Mouse (Mus musculus) embryonic fibroblast, embryonic 13.5 days (primary cell): ENCODE data around the gene Cic. TPM values are rescaled to one million over a fixed set of nuclear protein-coding genes. Genes with fewer than 3 reads are reported as not detected.
A peak's percentile ranks its signal among the peaks of the same experiment; 100 is the strongest.

Source experiments
- H3K27ac ChIP-seq: 2 replicates; pipeline ENCODE4 v1.5.1; 2012; ENCODE audit warnings: low read length, control low read depth, inconsistent platforms; ENCODE audit not compliant: insufficient read depth
- H3K4me1 ChIP-seq: 2 replicates; pipeline ENCODE4 v1.6.1; 2011; ENCODE audit warnings: low read length; ENCODE audit not compliant: control insufficient read depth, insufficient read depth
- H3K4me3 ChIP-seq: 2 replicates; pipeline ENCODE4 v1.5.1; 2011; ENCODE audit warnings: mild to moderate bottlenecking, control low read depth, low read length; ENCODE audit not compliant: insufficient read depth
- CTCF ChIP-seq: IDR thresholded peaks from 2 replicates; pipeline ENCODE4 v1.5.1; 2011; ENCODE audit warnings: mild to moderate bottlenecking, control low read depth, low read length, moderate library complexity, borderline replicate concordance; ENCODE audit not compliant: insufficient read depth
- POLR2A ChIP-seq: IDR thresholded peaks from 2 replicates; pipeline ENCODE4 v1.6.1; 2011; ENCODE audit warnings: low read depth, mild to moderate bottlenecking, control low read depth, low read length, moderate library complexity
- polyA plus RNA-seq: library from polyadenylated mRNA; stranded (reverse); fragments of >200 nt; gene quantifications from 2 replicates; pipeline ENCODE4 v1.2.4, GENCODE M21; 2011; ENCODE audit warnings: low read depth; ENCODE audit not compliant: missing spikeins, insufficient read length

Gene Cic
- polyA plus RNA-seq, 1 experiment, result 152 TPM

DNA sequence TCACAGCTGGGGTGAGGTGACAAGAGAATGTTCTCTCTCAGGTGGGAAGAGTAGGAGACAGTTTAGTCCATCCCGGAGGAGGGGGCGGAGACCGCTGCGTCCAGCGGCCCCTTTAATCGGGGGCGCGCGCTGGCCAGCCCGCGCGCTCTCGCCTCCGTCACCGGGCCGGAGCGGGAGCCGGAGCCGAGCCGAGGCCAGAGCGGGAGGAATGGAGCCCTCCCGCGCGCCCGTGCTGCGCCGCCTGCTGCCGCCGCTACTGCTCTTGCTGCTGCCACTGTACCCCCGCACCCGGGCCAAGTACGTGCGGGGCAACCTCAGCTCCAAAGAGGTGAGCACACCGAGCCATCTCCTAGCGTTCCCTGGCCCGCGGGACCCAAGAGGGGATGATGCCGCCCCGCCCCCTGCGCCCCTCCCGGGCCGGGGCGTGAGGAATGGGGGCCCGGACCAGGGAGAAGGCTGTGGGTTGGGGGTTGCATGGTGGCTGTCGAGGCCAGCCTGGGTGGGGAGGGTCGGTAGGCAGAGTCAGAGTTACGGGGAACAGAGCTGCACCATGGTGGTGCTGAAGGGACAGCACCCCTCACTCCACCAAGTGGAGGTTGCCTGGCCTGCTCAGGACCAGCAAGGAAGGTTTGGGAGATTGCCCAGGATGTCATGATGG is 38.6 kb downstream of the Cic start, which contains the start of gene Tmem145:
Gene Tmem145 (plus strand): TSS at position 151 of the 658 bp plus-strand sequence.
- peak within 1 kb of the TSS; percentile 25 for H3K4me3 ChIP-seq

DNA sequence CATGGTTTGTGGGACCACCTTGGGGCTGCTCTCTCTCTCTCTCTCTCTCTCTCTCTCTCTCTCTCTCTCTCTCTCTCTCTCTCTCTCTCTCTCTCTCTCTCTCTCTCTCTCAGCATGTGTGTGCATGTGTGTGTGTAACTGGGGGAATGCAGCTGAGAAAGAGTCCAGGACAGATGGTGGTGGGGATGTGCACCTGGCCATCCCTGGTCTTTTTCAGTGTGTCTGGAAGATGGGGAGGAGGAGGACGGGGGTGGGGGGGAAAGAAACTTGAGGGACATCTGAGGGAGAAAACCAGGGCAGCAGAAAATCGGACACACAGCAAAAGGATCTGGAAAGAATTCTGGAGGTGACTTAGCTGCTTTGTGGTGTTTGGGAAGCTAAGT is 39.1 kb downstream of the Cic start:
- TF ChIP-seq POLR2A (no peak), CTCF (no peak)
- H3K4me3 ChIP-seq, result no peak overlapping the region
- no peaks in the 10 kb centered on the region; the same call in 1 of the 2 replicates for H3K4me1 ChIP-seq
- no peak overlapping the region for H3K27ac ChIP-seq

More for the DNA sequence above, 38.6 kb downstream of the Cic start, which contains the start of gene Tmem145:
- TF ChIP-seq POLR2A (no peak), CTCF (no peak)
- no peak within 1 kb of the TSS for H3K27ac ChIP-seq
- H3K4me1 ChIP-seq, result no peaks in the 10 kb centered on the region; the same call in 1 of the 2 replicates

DNA sequence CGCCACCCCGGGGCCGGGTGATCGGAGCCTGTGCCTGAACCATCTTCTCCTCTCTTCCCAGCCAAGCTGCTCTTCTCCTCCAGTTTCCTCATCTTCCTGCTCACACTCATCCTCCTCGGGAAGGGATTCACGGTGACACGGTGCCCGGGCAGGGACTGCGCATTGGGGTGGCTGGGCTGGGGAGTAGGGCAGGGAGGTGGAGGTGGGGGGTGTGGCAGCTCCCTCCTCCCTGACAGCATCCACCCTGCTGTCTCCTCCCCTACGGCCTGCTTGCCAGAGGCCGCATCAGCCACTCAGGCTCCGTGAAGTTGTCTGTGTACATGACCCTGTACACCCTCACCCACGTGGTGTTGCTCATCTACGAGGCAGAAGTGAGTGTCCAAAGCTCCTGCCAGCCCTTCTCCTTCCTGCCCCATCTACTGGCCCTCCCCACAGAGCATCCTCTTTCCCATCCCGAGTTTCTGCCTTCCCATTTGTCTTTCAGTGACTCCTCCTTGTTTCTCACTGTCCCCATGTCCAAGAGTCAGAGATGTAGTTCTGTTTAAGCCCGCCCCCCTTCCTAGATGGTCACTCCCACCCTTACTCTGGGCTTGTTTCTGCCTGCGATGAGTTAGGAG is 41.3 kb downstream of the Cic start:
- no peak for TF ChIP-seq CTCF
- TF ChIP-seq POLR2A, result no peak
- no peaks in the 10 kb centered on the region; the same call in 1 of the 2 replicates for H3K4me1 ChIP-seq
- no peak overlapping the region for H3K4me3 ChIP-seq
- no peak overlapping the region for H3K27ac ChIP-seq

DNA sequence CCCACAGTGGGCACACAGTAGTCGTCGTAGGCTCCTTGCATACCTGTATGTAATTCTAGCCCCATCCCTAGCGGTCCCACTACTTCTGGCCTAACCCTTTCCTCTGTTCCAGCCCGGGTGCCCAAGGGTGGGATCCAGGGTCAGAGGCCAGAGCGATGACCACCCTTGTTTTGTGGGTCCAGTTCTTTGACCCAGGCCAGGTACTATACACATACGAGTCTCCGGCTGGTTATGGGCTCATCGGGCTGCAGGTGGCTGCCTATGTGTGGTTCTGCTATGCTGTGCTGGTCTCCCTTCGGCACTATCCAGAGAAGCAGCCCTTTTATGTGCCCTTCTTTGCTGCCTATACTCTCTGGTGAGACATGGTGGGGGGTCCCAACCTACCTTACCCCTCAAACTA is 41.9 kb downstream of the Cic start:
- Histone ChIP-seq H3K4me1 (no peaks in the 10 kb centered on the region; the same call in 1 of the 2 replicates), H3K27ac (no peak overlapping the region), H3K4me3 (no peak overlapping the region)
- TF ChIP-seq POLR2A, result no peak
- no peak for TF ChIP-seq CTCF

DNA sequence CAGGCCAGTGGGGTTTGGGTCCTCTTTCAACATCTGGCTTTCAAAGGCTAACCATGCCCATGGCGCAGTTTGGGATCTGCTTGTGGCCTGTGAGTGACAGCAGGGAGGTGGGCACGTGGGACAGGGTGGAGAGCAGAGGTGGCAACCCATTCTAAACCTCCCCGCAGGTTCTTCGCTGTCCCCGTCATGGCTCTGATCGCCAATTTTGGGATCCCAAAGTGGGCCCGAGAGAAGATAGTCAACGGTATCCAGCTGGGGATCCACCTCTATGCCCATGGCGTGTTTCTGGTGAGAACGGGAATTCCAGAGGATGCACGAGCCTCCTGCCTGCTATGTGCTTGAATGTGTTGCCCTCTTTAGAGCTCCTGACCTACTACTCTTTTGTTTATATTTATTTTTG is 43.7 kb downstream of the Cic start:
- H3K27ac ChIP-seq, result no peak overlapping the region
- no peak overlapping the region for H3K4me3 ChIP-seq
- TF ChIP-seq CTCF (no peak), POLR2A (no peak)
- H3K4me1 ChIP-seq, result no peaks in the 10 kb centered on the region

DNA sequence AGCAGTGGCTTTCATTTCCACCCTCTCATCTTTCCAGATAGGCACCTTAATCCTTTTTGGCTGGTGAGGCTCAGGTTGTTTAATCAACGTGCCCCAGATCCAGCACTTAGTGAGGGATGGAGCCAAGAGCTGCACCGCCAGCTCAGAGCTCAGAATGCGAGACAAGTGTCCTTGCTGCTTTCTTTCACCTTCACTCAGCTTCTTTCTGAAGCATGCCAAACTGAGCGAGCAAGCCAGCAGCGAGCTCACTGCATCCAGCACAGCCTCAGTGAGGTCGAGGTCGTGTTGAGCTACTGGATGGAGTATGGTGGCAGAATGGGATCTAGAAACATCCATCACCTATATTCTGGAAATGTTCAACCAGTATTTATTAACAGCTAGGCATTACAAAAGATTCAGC is 45.8 kb downstream of the Cic start:
- no peak for TF ChIP-seq POLR2A
- TF ChIP-seq CTCF, result no peak
- H3K27ac ChIP-seq, result no peak overlapping the region
- no peak overlapping the region for H3K4me3 ChIP-seq
- H3K4me1 ChIP-seq, result no peaks in the 10 kb centered on the region

DNA sequence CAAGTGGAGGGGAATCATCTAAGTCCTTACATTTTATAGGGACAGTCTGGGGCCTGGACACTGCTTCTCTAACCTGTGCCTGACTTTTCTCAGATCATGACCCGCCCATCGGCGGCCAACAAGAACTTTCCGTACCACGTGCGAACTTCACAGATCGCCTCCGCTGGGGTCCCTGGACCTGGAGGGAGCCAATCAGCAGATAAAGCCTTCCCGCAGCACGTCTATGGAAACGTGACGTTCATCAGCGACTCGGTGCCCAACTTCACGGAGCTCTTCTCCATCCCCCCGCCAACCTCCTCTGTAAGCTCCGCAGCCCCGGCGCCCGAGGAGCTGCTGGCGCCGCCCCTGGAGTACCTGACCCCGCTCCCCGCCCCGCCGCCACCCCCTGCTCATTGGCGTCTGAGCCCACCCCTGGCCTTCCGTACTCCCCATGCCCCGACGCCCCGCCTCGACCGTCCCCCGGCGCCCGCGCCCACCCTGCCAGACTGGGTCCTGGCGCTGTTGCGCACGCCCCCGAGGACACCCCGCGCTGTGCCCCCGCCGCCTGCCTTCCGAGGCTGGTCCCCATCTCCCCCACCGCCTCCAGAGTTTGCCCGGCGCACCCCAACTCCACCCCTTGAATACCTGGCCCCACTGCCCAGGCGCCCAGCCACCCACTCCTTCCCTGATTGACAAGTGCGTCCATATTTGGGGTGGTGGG is 47.3 kb downstream of the Cic start:
- peak overlapping the region; percentile 25; the same call in 1 of the 2 replicates for H3K4me3 ChIP-seq
- no peaks in the 10 kb centered on the region for H3K4me1 ChIP-seq
- H3K27ac ChIP-seq, result no peak overlapping the region
- TF ChIP-seq CTCF (no peak), POLR2A (no peak)

DNA sequence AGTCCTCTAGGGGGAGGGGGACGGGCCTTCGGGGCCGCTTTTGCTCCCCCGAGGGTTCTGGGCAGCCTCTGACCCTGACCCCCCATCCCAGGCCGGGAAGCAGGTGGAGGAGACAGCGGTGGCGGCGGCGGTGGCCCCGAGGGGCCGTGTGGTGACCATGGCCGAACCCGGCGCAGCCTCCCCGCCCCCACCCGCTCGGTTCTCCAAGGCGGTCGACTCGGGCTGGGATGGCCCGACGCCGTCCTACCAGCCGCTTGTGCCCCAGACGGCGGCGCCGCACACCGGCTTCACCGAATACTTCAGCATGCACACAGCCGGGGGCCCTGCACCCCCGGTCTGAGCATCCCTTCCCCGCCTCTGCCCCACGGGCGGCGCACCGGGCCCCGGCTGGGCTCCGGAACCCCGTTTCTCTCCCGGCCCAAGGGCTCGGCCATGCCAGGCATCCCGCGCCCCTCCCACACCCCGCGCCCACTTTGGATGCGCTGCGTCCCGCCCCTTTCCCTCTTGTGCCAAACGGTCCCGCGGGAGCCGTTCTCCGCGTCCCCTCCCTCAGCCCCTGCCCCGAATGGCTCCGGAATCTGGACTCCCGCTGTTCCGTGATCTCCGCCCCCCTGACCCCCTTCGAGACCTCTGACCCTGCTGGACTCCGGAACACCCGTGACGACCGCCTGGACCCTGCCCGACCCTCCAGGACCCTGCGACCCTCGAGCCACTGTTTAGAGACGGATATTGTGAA is 48.0 kb downstream of the Cic start:
- TF ChIP-seq CTCF, result no peak
- TF ChIP-seq POLR2A, result no peak
- Histone ChIP-seq H3K27ac (no peak overlapping the region), H3K4me3 (peak overlapping the region; percentile 25), H3K4me1 (no peaks in the 10 kb centered on the region)
